Mouse (Mus musculus): ENCODE results near the gene Mia. TPM values are rescaled to one million over a fixed set of nuclear protein-coding genes. Genes with fewer than 3 reads are reported as not detected.

Mia gene
- polyA plus RNA-seq, 1 experiment from 2014 or later: 2.4 TPM

GRCm38 (mm10) chr7:27179217-27179918 is 1.6 kb downstream of the Mia start:
- Histone ChIP-seq H3K9ac (replicated peaks; ENCODE audit: low read depth, low read length) (no peak overlapping the region), H3K27me3 (ENCODE audit: control insufficient read depth, insufficient read depth, low read length) (no peaks in the 10 kb centered on the region), H3K9me3 (ENCODE audit: control insufficient read depth, low read depth, low read length) (no peaks in the 10 kb centered on the region), H3K4me1 (ENCODE audit: control insufficient read depth, insufficient read depth, low read length) (no peaks in the 10 kb centered on the region), H3K36me3 (ENCODE audit: control insufficient read depth, insufficient read depth, low read length) (peaks cover 9% of the 10 kb centered on the region), H3K4me2 (replicated peaks; ENCODE audit: low read depth, low read length) (peak overlapping the region; percentile 49), H3K27ac (ENCODE audit: low read length) (peak overlapping the region; percentile 80; the same call in 1 of the 2 replicates), H3K4me3 (ENCODE audit: low read depth, low read length) (peak overlapping the region; percentile 57)
- ATAC-seq (ENCODE audit: insufficient number of reproducible peaks, insufficient read depth, low FRiP score, low read depth): no peak; the same call in 1 of the 2 replicates
- WGBS: 45% methylated on average over 16 of the region's 16 CpGs

GRCm38 (mm10) chr7:27178324-27179216 is 2.4 kb downstream of the Mia start, which contains the start of gene Rab4b:
Rab4b (minus strand) TSS chr7:27178896.
- ATAC-seq (ENCODE audit: insufficient number of reproducible peaks, insufficient read depth, low FRiP score, low read depth): peak; percentile 97
- Histone ChIP-seq H3K4me1 (ENCODE audit: control insufficient read depth, insufficient read depth, low read length) (no peaks in the 10 kb centered on the region), H3K9ac (replicated peaks; ENCODE audit: low read depth, low read length) (0 out of 2 replicates have a peak within 1 kb of the TSS, but pooled peaks have one; percentile 33), H3K9me3 (ENCODE audit: control insufficient read depth, low read depth, low read length) (no peaks in the 10 kb centered on the region), H3K27me3 (ENCODE audit: control insufficient read depth, insufficient read depth, low read length) (no peaks in the 10 kb centered on the region), H3K36me3 (ENCODE audit: control insufficient read depth, insufficient read depth, low read length) (peaks cover 7% of the 10 kb centered on the region), H3K4me3 (ENCODE audit: low read depth, low read length) (peak within 1 kb of the TSS; percentile 57), H3K4me2 (replicated peaks; ENCODE audit: low read depth, low read length) (peak within 1 kb of the TSS; percentile 51), H3K27ac (ENCODE audit: low read length) (peak within 1 kb of the TSS; percentile 95)
- WGBS: under 1% methylated on average over 53 of the region's 53 CpGs

GRCm38 (mm10) chr7:27177942-27178323 is 3.0 kb downstream of the Mia start:
- Histone ChIP-seq H3K4me2 (replicated peaks; ENCODE audit: low read depth, low read length) (peak overlapping the region; percentile 51), H3K4me1 (ENCODE audit: control insufficient read depth, insufficient read depth, low read length) (no peaks in the 10 kb centered on the region), H3K4me3 (ENCODE audit: low read depth, low read length) (peak overlapping the region; percentile 57), H3K9me3 (ENCODE audit: control insufficient read depth, low read depth, low read length) (no peaks in the 10 kb centered on the region), H3K27ac (ENCODE audit: low read length) (peak overlapping the region; percentile 95), H3K36me3 (ENCODE audit: control insufficient read depth, insufficient read depth, low read length) (peaks cover 4% of the 10 kb centered on the region), H3K27me3 (ENCODE audit: control insufficient read depth, insufficient read depth, low read length) (no peaks in the 10 kb centered on the region), H3K9ac (replicated peaks; ENCODE audit: low read depth, low read length) (0 out of 2 replicates have a peak overlapping the region, but pooled peaks have one; percentile 33)
- ATAC-seq (ENCODE audit: insufficient number of reproducible peaks, insufficient read depth, low FRiP score, low read depth): no peak; the same call in 1 of the 2 replicates
- 14% methylated on average over 4 of the region's 4 CpGs for WGBS

GRCm38 (mm10) chr7:27174896-27175295 is 6.1 kb downstream of the Mia start:
- 92% methylated on average over 7 of the region's 7 CpGs for WGBS
- ATAC-seq (ENCODE audit: insufficient number of reproducible peaks, insufficient read depth, low FRiP score, low read depth): no peak
- H3K4me2 ChIP-seq (replicated peaks; ENCODE audit: low read depth, low read length): no peak overlapping the region
- no peak overlapping the region for H3K9ac ChIP-seq (replicated peaks; ENCODE audit: low read depth, low read length)
- H3K27me3 ChIP-seq (ENCODE audit: control insufficient read depth, insufficient read depth, low read length): no peaks in the 10 kb centered on the region
- H3K36me3 ChIP-seq (ENCODE audit: control insufficient read depth, insufficient read depth, low read length): peaks cover 10% of the 10 kb centered on the region
- no peaks in the 10 kb centered on the region for H3K9me3 ChIP-seq (ENCODE audit: control insufficient read depth, low read depth, low read length)
- H3K4me1 ChIP-seq (ENCODE audit: control insufficient read depth, insufficient read depth, low read length): no peaks in the 10 kb centered on the region
- no peak overlapping the region for H3K4me3 ChIP-seq (ENCODE audit: low read depth, low read length)
- no peak overlapping the region for H3K27ac ChIP-seq (ENCODE audit: low read length)

- WGBS: 92% methylated on average over 15 of the region's 15 CpGs
- no peak for ATAC-seq (ENCODE audit: insufficient number of reproducible peaks, insufficient read depth, low FRiP score, low read depth)
- Histone ChIP-seq H3K4me2 (replicated peaks; ENCODE audit: low read depth, low read length) (no peak overlapping the region), H3K4me1 (ENCODE audit: control insufficient read depth, insufficient read depth, low read length) (no peaks in the 10 kb centered on the region), H3K9me3 (ENCODE audit: control insufficient read depth, low read depth, low read length) (no peaks in the 10 kb centered on the region), H3K36me3 (ENCODE audit: control insufficient read depth, insufficient read depth, low read length) (peaks cover 10% of the 10 kb centered on the region), H3K27me3 (ENCODE audit: control insufficient read depth, insufficient read depth, low read length) (no peaks in the 10 kb centered on the region), H3K27ac (ENCODE audit: low read length) (no peak overlapping the region), H3K9ac (replicated peaks; ENCODE audit: low read depth, low read length) (no peak overlapping the region), H3K4me3 (ENCODE audit: low read depth, low read length) (no peak overlapping the region)
Observed at GRCm38 (mm10) chr7:27174496-27174895, 6.5 kb downstream of the Mia start.

- peaks cover 8% of the 10 kb centered on the region for H3K4me1 ChIP-seq (ENCODE audit: control insufficient read depth, insufficient read depth, low read length)
- no peak overlapping the region for H3K27ac ChIP-seq (ENCODE audit: low read length)
- peaks cover 10% of the 10 kb centered on the region for H3K36me3 ChIP-seq (ENCODE audit: control insufficient read depth, insufficient read depth, low read length)
- no peak overlapping the region for H3K4me2 ChIP-seq (replicated peaks; ENCODE audit: low read depth, low read length)
- no peak for ATAC-seq (ENCODE audit: insufficient number of reproducible peaks, insufficient read depth, low FRiP score, low read depth)
- no peaks in the 10 kb centered on the region for H3K27me3 ChIP-seq (ENCODE audit: control insufficient read depth, insufficient read depth, low read length)
- WGBS: 90% methylated on average over 3 of the region's 3 CpGs
- no peak overlapping the region for H3K4me3 ChIP-seq (ENCODE audit: low read depth, low read length)
- no peak overlapping the region for H3K9ac ChIP-seq (replicated peaks; ENCODE audit: low read depth, low read length)
- H3K9me3 ChIP-seq (ENCODE audit: control insufficient read depth, low read depth, low read length): no peaks in the 10 kb centered on the region
Observed at GRCm38 (mm10) chr7:27170981-27171380, 10.0 kb downstream of the Mia start.

- Histone ChIP-seq H3K27me3 (ENCODE audit: control insufficient read depth, insufficient read depth, low read length) (no peaks in the 10 kb centered on the region), H3K9ac (replicated peaks; ENCODE audit: low read depth, low read length) (no peak overlapping the region), H3K4me1 (ENCODE audit: control insufficient read depth, insufficient read depth, low read length) (peaks cover 30% of the 10 kb centered on the region), H3K4me3 (ENCODE audit: low read depth, low read length) (no peak overlapping the region), H3K27ac (ENCODE audit: low read length) (no peak overlapping the region), H3K4me2 (replicated peaks; ENCODE audit: low read depth, low read length) (no peak overlapping the region), H3K9me3 (ENCODE audit: control insufficient read depth, low read depth, low read length) (no peaks in the 10 kb centered on the region), H3K36me3 (ENCODE audit: control insufficient read depth, insufficient read depth, low read length) (peaks cover 23% of the 10 kb centered on the region)
- 86% methylated on average over 5 of the region's 5 CpGs for whole genome bisulfite sequencing
- no peak for ATAC-seq (ENCODE audit: insufficient number of reproducible peaks, insufficient read depth, low FRiP score, low read depth)
Observed at GRCm38 (mm10) chr7:27168371-27168770, 12.6 kb downstream of the Mia start.

- Histone ChIP-seq H3K27me3 (ENCODE audit: control insufficient read depth, insufficient read depth, low read length) (no peaks in the 10 kb centered on the region), H3K4me2 (replicated peaks; ENCODE audit: low read depth, low read length) (peak overlapping the region; percentile 88), H3K36me3 (ENCODE audit: control insufficient read depth, insufficient read depth, low read length) (peaks cover 22% of the 10 kb centered on the region), H3K4me1 (ENCODE audit: control insufficient read depth, insufficient read depth, low read length) (peaks cover 37% of the 10 kb centered on the region), H3K27ac (ENCODE audit: low read length) (peak overlapping the region; percentile 97; the same call in 1 of the 2 replicates), H3K9me3 (ENCODE audit: control insufficient read depth, low read depth, low read length) (no peaks in the 10 kb centered on the region), H3K9ac (replicated peaks; ENCODE audit: low read depth, low read length) (peak overlapping the region; percentile 76; the same call in 1 of the 2 replicates), H3K4me3 (ENCODE audit: low read depth, low read length) (peak overlapping the region; percentile 74)
- WGBS: 75% methylated on average over 11 of the region's 11 CpGs
- ATAC-seq (ENCODE audit: insufficient number of reproducible peaks, insufficient read depth, low FRiP score, low read depth): no peak
Observed at GRCm38 (mm10) chr7:27167475-27168094, 13.4 kb downstream of the Mia start.

Measured in stomach, embryonic 14.5 days (tissue).